Mouse (Mus musculus): Measurements from ENCODE around the gene Unk.

- no peak for TF ChIP-seq CTCF (conservative IDR thresholded peaks at IDR 0.05; ENCODE audit: low read length)
- no peak for TF ChIP-seq POU5F1 (IDR thresholded peaks at IDR 0.05; ENCODE audit: borderline replicate concordance, low read length)
These were observed 47.5 kb downstream of the Unk start, which contains the start of gene Unc13d for GRCm38 (mm10) chr11:116077446-116078204.

All from E14TG2a.4 (cell line).